Mouse (Mus musculus) urinary bladder, postnatal 10 days (tissue): ENCODE results near the gene Elmo3.

Experiments used
- DNase-seq: peaks from one replicate; pipeline ENCODE4 v3.0.0; 2022; ENCODE audit warnings: low spot score

Gene Elmo3

DNA sequence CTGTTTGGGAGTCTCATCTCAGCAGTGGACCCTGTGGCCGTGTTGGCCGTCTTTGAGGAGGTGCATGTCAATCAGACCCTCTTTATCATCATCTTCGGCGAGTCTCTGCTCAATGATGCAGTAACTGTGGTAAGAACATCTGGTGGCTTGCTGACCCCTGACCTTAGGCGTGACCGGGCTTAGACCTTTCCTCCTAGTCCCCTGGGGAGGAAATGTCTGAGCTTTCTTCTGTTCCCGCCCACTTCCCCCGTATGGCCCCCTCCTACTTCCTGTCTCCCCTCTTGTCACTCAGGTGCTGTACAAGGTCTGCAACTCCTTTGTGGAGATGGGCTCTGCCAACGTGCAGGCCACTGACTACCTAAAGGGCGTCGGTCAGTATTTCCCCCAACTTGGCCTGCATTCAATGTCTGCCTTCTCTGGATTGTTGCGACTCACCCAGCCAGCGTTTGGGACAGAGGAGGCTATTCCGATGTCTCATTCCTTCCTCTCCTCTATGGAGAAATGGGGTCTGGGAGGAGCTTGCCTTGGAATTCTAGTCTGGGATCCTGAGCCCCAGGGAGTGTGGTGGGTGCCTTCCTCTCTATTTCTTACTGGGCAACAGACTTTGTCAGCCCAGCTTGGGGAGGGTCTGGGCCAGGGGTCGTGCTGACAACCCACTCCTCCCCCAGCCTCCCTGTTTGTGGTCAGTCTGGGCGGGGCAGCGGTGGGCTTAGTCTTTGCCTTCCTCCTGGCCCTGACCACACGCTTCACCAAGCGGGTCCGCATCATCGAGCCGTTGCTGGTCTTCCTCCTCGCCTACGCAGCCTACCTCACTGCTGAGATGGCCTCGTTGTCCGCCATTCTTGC is 50.0 kb downstream of the Elmo3 start:
- DNase-seq, result no peak

GRCm38 (mm10) chr8:105356681-105357080 is 51.3 kb downstream of the Elmo3 start:
- DNase-seq, result no peak

DNA sequence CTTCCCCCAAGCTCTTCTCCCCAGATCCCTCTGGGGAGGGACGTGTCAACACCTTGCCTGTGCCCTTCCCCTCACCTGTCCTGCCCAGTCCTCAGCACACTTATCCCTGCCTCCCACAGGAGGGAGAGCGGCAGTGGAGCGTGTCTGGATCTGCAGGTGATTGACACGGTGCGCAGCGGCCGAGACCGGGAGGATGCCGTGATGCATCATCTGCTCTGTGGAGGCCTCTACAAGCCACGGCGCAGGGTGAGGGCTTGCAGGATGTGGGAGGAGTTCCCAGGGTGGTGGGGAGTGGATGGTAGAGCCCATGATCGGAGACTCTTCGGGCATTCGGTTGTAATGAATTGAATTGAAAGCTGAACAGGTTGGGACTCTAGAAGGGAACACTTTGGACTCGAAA is 53.8 kb downstream of the Elmo3 start:
- DNase-seq, result no peak

- DNase-seq, result no peak
Measured at GRCm38 (mm10) chr8:105359646-105360045, 54.2 kb downstream of the Elmo3 start.
